Mouse (Mus musculus): Measurements from ENCODE around the gene Scg3. TPM values are rescaled to one million over a fixed set of nuclear protein-coding genes. Genes with fewer than 3 reads are reported as not detected.
"Not testable (repeated sequence)": the region's sequence is repeated elsewhere in the genome, so short reads cannot be mapped to it uniquely, and the experiment has no call there.

Gene Scg3
- 100 to 1,000 TPM; 259 to 270 TPM for total RNA-seq (2021)
- long read RNA-seq, transcript Scg3-202 (12 exons, 2,152 nt) = major isoform, 72 of 123 reads
- long read RNA-seq, transcript Scg3-201 (12 exons, 2,384 nt) = minor isoform, 35 of 123 reads
- long read RNA-seq, partial matches to known transcripts = 5 of 123 reads
- long read RNA-seq, other reads (novel, unspliced or antisense) = 11 of 123 reads

DNA sequence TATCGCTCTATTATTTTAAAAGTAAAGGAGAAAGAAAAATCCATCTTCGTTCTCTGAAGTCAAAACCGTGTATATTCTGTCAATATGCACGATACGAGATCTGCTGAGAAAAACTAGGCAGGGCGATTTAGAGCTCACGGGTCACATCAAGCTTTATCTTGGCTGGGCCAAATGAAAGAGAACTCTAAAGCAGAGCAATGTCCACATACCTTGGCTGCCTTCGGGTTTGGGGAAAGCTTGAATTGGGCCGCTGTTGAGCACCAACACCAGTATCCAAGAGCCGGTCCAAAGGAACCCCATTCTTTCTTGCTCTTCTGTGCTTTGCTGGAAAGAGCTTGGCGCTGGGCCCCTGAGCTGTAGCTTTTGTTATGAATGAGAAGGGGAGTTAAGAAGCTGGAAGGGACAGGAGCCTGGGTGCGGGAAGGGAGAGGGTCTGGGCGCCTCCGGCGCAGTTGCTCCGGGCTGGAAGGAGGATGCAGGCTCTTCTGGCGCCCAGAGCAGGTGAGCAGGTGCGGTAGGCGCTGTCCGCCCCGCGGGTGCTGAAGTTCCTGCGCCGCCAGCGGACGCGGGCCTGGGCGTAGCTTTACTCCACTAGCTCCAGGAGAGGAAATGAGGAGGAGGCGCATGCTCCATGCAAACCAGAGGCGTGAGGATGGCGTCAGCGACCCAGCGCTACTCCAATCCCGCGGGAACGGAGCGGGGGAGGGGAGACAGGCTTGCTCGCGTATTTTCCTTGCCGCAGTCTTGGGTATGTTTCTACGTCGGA lies at the start of gene Scg3:
Scg3 (minus strand) TSS at position 631 of the 766 bp plus-strand sequence.
- peak; percentile 93 to 96 for DNase-seq (ENCODE audit: low spot score in 2 of 2)

GRCm38 (mm10) chr9:75719952-75720687 lies 36.3 kb upstream of the Scg3 start:
- DNase-seq (ENCODE audit: low spot score in 2 of 2) = peak; percentile 29 to 84

DNA sequence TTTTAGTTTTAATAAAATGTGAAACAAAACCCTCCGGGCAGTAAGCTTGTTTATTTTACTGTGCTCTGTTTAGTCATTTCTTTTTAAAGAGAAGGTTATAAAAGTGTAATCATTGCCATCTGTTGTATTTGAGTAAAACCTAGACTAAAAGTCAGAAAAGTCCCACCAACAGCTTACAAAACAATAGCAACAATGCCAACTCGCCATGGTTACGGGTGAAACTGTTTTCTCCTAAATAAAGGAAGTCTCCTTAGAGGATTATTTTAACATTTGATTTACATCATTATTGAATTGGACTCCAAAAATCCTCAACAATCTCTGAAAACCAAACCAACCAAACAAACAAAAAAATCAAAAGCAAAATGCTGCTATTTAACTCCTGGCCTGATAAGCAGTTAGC lies 35.6 kb upstream of the Scg3 start:
- DNase-seq (ENCODE audit: low spot score in 2 of 2) = peak in 1 of 2 experiments; percentile 32

GRCm38 (mm10) chr9:75684772-75685171 lies 916 bp upstream of the Scg3 start:
- peak in 1 of 2 experiments; percentile 47 for DNase-seq (ENCODE audit: low spot score in 2 of 2)

- DNase-seq (ENCODE audit: low spot score in 2 of 2) = no peak
Measured at GRCm38 (mm10) chr9:75684292-75684691, 436 bp upstream of the Scg3 start.

DNA sequence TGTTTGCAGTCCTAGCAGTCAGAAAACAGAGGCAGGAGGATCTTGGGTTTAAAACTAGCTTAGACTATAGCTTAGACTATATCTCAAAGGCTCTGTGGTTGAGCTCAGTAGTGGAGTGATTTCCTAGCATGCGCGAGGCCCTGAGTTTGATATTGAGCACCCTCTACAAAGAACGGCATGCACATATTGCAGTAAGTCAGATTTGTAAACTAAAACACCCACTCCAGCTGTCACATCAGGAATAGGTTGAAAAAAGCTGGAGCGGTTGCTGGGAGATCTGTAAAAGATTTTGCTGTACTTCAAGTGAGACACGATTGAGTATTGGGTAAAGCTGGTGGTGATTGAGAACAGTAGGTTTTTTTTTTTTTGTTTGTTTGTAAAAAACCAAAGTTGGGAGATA lies 3.2 kb downstream of the Scg3 start:
- DNase-seq (ENCODE audit: low spot score in 2 of 2) = peak in 1 of 2 experiments; percentile 60

DNA sequence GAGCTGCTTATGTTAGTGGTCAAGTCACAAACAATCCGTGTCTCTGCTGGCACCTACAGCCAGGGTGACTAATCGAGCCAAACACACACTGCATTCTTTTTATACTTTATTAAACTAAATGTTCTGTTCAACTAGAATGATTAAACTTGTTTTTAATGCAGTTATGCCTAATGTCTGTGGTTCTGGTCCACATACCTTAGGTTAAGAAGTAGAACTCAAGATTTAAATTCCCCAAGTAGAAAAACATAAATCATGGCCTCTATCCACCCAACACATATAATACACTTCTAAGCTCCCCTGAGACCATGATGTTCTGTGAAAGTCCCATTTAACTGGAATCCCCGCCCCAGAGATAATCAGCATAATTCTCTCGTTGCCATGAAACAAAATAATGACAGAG lies 4.2 kb downstream of the Scg3 start:
- no peak for DNase-seq (ENCODE audit: low spot score in 2 of 2)

DNA sequence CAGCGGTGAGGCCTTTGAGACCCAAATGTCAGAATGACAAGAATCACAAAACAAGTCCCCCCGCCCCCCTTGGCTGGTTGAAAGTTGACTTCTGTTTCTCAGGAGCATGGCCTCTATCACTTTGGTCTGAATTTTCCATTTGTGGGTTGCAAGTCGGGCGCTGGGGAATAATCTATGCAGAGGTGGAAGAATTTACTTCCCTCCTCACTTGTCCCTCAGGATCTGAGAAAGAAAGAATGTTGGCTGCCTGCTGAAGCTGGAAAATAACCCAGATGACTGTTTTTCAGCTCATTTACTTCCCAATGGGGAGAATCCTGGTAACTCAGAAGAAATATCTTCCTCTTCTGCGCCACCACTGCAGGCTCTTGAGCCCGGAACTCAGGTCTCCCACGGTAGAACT lies 5.5 kb downstream of the Scg3 start:
- no peak for DNase-seq (ENCODE audit: low spot score in 2 of 2)

DNA sequence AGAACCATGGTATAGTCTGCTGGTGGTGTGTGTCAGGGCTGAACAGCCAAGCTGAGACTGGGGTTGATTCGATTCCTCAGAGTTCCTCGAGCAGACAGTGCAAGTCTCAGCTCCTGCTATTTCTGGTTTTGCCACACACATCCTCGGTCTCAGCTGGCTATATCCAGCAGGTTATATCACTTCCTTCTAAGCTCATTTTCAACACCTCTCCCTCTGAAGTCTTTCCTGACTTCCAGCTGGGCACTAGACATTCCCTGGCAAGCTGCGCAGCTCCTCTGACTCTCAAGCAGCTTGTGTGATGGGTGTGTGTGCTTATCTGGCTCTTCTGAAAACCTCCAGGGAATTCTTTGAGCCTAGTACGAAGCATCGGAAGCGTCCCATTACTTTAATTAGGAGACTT lies 7.6 kb downstream of the Scg3 start:
- no peak for DNase-seq (ENCODE audit: low spot score in 2 of 2)

GRCm38 (mm10) chr9:75672769-75673168 lies 11.1 kb downstream of the Scg3 start:
- DNase-seq (ENCODE audit: low spot score in 2 of 2) = no peak

GRCm38 (mm10) chr9:75666612-75667011 lies 17.2 kb downstream of the Scg3 start:
- peak in 1 of 2 experiments; percentile 32 for DNase-seq (ENCODE audit: low spot score in 2 of 2)

GRCm38 (mm10) chr9:75665364-75665763 lies 18.5 kb downstream of the Scg3 start:
- DNase-seq (ENCODE audit: low spot score in 2 of 2) = peak in 1 of 2 experiments; percentile 55

- DNase-seq (ENCODE audit: low spot score in 2 of 2) = peak in 1 of 2 experiments; percentile 50
Measured at GRCm38 (mm10) chr9:75660917-75661316, 22.9 kb downstream of the Scg3 start.

DNA sequence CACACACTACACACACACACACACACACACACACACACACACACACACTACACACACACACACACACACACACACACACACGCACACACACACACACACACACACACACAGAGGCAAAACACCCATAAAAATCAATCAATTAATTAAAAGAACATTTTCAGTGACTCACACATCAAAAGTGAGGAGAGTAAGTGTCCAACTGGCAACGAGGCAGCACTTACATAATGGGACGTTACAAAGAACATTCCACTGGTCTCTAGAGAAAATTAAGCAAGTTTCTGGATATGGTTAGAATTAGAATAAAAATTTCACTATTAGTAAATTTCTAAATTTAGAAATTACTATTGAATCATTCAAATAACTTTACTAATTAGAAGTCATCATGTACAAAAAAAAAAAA lies 27.4 kb downstream of the Scg3 start:
- DNase-seq (ENCODE audit: low spot score in 2 of 2) = not testable (repeated sequence)

- no peak for DNase-seq (ENCODE audit: low spot score in 2 of 2)
Measured at GRCm38 (mm10) chr9:75653981-75654911, 29.6 kb downstream of the Scg3 start.

GRCm38 (mm10) chr9:75645405-75645804 lies 38.5 kb downstream of the Scg3 start:
- DNase-seq (ENCODE audit: low spot score in 2 of 2) = no peak

GRCm38 (mm10) chr9:75634226-75634625 lies 49.6 kb downstream of the Scg3 start:
- DNase-seq (ENCODE audit: low spot score in 2 of 2) = no peak

DNA sequence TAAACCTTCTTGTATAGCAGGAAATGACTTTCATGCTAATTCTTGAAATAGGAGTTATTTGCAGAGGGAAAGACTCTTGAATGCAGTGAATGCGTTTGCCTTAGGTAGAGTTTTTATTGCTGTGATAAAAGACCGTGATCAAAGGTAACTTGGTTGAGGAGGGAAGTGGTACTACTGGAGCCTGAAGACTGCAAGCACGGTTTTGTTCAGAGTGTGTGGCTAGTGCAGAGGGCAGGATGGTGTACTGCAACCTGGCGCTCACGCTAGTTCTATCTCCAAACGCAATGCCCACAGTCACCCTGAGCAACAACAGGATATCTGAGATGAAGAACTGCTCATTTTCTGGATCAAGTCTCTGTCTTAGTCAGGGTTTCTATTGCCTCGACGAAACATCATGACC lies 50.3 kb downstream of the Scg3 start:
- DNase-seq (ENCODE audit: low spot score in 2 of 2) = no peak

DNA sequence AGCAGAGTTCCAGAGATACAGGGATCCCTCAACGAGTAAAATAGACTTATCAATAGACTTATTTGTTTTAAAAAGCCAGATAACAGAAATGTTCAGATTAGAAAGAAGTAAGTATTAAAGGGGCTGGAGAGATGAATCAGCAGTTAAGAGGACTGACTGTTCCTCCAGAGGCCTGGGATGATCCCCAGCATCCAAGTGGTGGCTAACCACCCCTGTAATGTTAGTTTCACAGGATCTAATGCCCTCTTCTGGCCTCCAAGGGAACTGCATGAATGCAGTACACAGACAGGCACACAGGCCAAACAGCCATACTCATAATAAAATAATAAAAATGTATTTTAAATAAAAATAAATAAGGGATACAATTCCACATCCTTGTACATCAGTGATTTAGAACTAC lies 51.0 kb downstream of the Scg3 start:
- no peak for DNase-seq (ENCODE audit: low spot score in 2 of 2)

GRCm38 (mm10) chr9:75632111-75632510 lies 51.7 kb downstream of the Scg3 start:
- no peak for DNase-seq (ENCODE audit: low spot score in 2 of 2)
